7 mouse cellular contexts compared by ENCODE assay signal in the genomic region with DNA sequence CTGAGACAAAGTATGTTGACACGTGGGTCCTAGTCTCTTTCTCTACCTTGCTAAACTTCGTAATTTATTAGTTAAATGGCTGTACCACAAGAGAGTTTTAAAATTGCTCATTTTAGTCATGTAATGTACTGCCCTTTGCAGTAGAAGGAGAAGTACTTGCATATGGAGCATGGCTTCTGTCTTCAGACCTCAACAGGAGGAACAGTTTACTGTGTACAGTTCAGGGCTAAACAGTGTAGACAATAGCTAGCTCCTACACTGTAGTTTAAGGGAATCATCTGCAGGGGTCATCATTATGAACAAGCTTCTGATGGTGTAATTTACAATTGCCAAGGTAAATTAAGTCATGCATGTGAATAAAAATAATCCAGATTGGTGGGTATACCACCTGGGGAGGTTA.
A peak's percentile ranks its signal among the peaks of the same experiment; 100 is the strongest.
DNase-seq lines count a peak whose midpoint lies in the region; ATAC-seq and TF ChIP-seq lines count a peak whose summit lies in the region.
"Not testable (repeated sequence)": the region's sequence is repeated elsewhere in the genome, so short reads cannot be mapped to it uniquely, and the experiment has no call there.

No protein-coding gene starts in this region.

- not testable (repeated sequence) for DNase-seq in intestine, embryonic 14.5 days (ENCODE audit: low spot score); limb, embryonic 14.5 days (ENCODE audit: low spot score); lung, postnatal 0 days (ENCODE audit: low spot score); midbrain, postnatal 0 days (ENCODE audit: low spot score)

- H3K4me2 ChIP-seq in forebrain, embryonic 12.5 days = peak overlapping the region; percentile 40
- peak overlapping the region; percentile 55 for H3K4me2 ChIP-seq in heart, embryonic 14.5 days (ENCODE audit: low read length)
- peak overlapping the region; percentile 46 for H3K4me2 ChIP-seq in intestine, embryonic 14.5 days (ENCODE audit: low read length)
- H3K4me2 ChIP-seq in limb, embryonic 14.5 days (replicated peaks; ENCODE audit: low read depth, low read length, severe bottlenecking) = peak overlapping the region; percentile 35
- not testable (repeated sequence) for H3K4me2 ChIP-seq in lung, postnatal 0 days (replicated peaks; ENCODE audit: low read depth, low read length)
- peak overlapping the region; percentile 30 for H3K4me2 ChIP-seq in midbrain, postnatal 0 days (ENCODE audit: low read depth, low read length, poor library complexity, severe bottlenecking)

- not testable (repeated sequence) for H3K36me3 ChIP-seq in forebrain, embryonic 12.5 days (replicated peaks); heart, embryonic 14.5 days (ENCODE audit: control insufficient read depth, insufficient read depth, low read length); intestine, embryonic 14.5 days (ENCODE audit: control insufficient read depth, insufficient read depth, low read length); limb, embryonic 14.5 days (ENCODE audit: control insufficient read depth, insufficient read depth, low read length); lung, postnatal 0 days (ENCODE audit: insufficient read depth, low read length); midbrain, postnatal 0 days (ENCODE audit: insufficient read depth, low read length)

- not testable (repeated sequence) for TF ChIP-seq CTCF in lung, postnatal 0 days (IDR thresholded peaks at IDR 0.05); midbrain, postnatal 0 days (IDR thresholded peaks at IDR 0.05)

- TF ChIP-seq POLR2A in limb, embryonic 14.5 days (IDR thresholded peaks at IDR 0.05; ENCODE audit: borderline replicate concordance, extremely low read depth, insufficient read depth, insufficient read length) = not testable (repeated sequence)

- H3K4me3 ChIP-seq in forebrain, embryonic 12.5 days (replicated peaks) = peak overlapping the region; percentile 48
- peak overlapping the region in 1 of 2 experiments; percentile 46; a peak in 2 of 4 replicates for H3K4me3 ChIP-seq in heart, embryonic 14.5 days (ENCODE audit: control insufficient read depth in 1 of 2, insufficient read depth in 1 of 2, low read depth in 1 of 2, low read length in 2 of 2)
- peak overlapping the region; percentile 45 for H3K4me3 ChIP-seq in intestine, embryonic 14.5 days (ENCODE audit: low read depth, low read length)
- H3K4me3 ChIP-seq in limb, embryonic 14.5 days (replicated peaks; ENCODE audit: low read length) = 0 out of 2 replicates have a peak overlapping the region, but pooled peaks have one; percentile 44
- peak overlapping the region; percentile 47; the same call in 1 of the 2 replicates for H3K4me3 ChIP-seq in lung, postnatal 0 days (ENCODE audit: low read depth, low read length)
- peak overlapping the region; percentile 38 for H3K4me3 ChIP-seq in midbrain, postnatal 0 days (ENCODE audit: low read depth, low read length)

- H3K9ac ChIP-seq in forebrain, embryonic 12.5 days; heart, embryonic 14.5 days (ENCODE audit: low read length); intestine, embryonic 14.5 days (ENCODE audit: low read length); limb, embryonic 14.5 days (ENCODE audit: low read depth, low read length, severe bottlenecking); lung, postnatal 0 days (replicated peaks; ENCODE audit: low read depth); midbrain, postnatal 0 days (replicated peaks; ENCODE audit: low read length, poor library complexity, severe bottlenecking): not testable (repeated sequence)

- H3K9me3 ChIP-seq in forebrain, embryonic 12.5 days; heart, embryonic 14.5 days (ENCODE audit: control insufficient read depth, low read length); intestine, embryonic 14.5 days (ENCODE audit: control insufficient read depth, low read length); limb, embryonic 14.5 days (ENCODE audit: control insufficient read depth, low read length); lung, postnatal 0 days (ENCODE audit: low read length); midbrain, postnatal 0 days (ENCODE audit: low read length): not testable (repeated sequence)

- not testable (repeated sequence) for H3K27me3 ChIP-seq in forebrain, embryonic 12.5 days; heart, embryonic 14.5 days (ENCODE audit: control insufficient read depth, insufficient read depth, low read length); intestine, embryonic 14.5 days (replicated peaks; ENCODE audit: control insufficient read depth, insufficient read depth, low read length); limb, embryonic 14.5 days (ENCODE audit: control insufficient read depth, insufficient read depth, low read length); lung, postnatal 0 days (replicated peaks; ENCODE audit: insufficient read depth, low read length); midbrain, postnatal 0 days (ENCODE audit: insufficient read depth, low read length)

- H3K27ac ChIP-seq in forebrain, embryonic 12.5 days; heart, embryonic 14.5 days (replicated peaks in 1 of 2; ENCODE audit: control insufficient read depth in 1 of 2, insufficient read depth in 1 of 2, low read depth in 2 of 2, low read length in 2 of 2); intestine, embryonic 14.5 days (ENCODE audit: low read depth); limb, embryonic 14.5 days (replicated peaks; ENCODE audit: low read depth, low read length); lung, postnatal 0 days (ENCODE audit: low read length); midbrain, postnatal 0 days (ENCODE audit: low read depth, low read length): not testable (repeated sequence)

- peak; percentile 20; the same call in 1 of the 2 replicates for ATAC-seq in common myeloid progenitor, adult 5-6 weeks (replicated peaks; ENCODE audit: low read depth, poor library complexity, severe bottlenecking)
- ATAC-seq in forebrain, embryonic 12.5 days (ENCODE audit: low FRiP score); heart, embryonic 14.5 days (ENCODE audit: insufficient number of reproducible peaks, insufficient read depth, low FRiP score, low read depth); intestine, embryonic 14.5 days (replicated peaks; ENCODE audit: low FRiP score, low TSS enrichment, low read depth); limb, embryonic 14.5 days (ENCODE audit: low FRiP score, low read depth); lung, postnatal 0 days; midbrain, postnatal 0 days (ENCODE audit: low FRiP score): not testable (repeated sequence)

- TF ChIP-seq EP300 in lung, postnatal 0 days (IDR thresholded peaks at IDR 0.05) = not testable (repeated sequence)

- 30% methylated on average over 2 of the region's 2 CpGs for WGBS in forebrain, embryonic 12.5 days
- WGBS in heart, embryonic 14.5 days = 15% methylated on average over 2 of the region's 2 CpGs
- whole genome bisulfite sequencing in intestine, embryonic 14.5 days = 19% methylated on average over 2 of the region's 2 CpGs
- WGBS in limb, embryonic 14.5 days = 28% methylated on average over 2 of the region's 2 CpGs
- 20% methylated on average over 2 of the region's 2 CpGs for WGBS in lung, postnatal 0 days
- WGBS in midbrain, postnatal 0 days = 39% methylated on average over 2 of the region's 2 CpGs

- not testable (repeated sequence) for H3K4me1 ChIP-seq in forebrain, embryonic 12.5 days; heart, embryonic 14.5 days (ENCODE audit: control insufficient read depth in 2 of 2, insufficient read depth in 2 of 2, low read length in 2 of 2); intestine, embryonic 14.5 days (replicated peaks; ENCODE audit: control insufficient read depth, insufficient read depth, low read length); limb, embryonic 14.5 days (ENCODE audit: control insufficient read depth, insufficient read depth, low read length); lung, postnatal 0 days (ENCODE audit: insufficient read depth, low read depth, low read length); midbrain, postnatal 0 days (ENCODE audit: insufficient read depth, low read length)
